Mouse (Mus musculus): ENCODE data around the gene Zswim9.

GRCm38 (mm10) chr7:13277833-13278232 lies 688 bp downstream of the Zswim9 start:
- TF ChIP-seq CTCF (IDR thresholded peaks at IDR 0.05; ENCODE audit: borderline replicate concordance, insufficient read depth, low read depth, low read length) (no peak), POLR2A (IDR thresholded peaks at IDR 0.05; ENCODE audit: borderline replicate concordance, insufficient read depth, low read length) (no peak)
